Mouse (Mus musculus) left cerebral cortex, adult 2 months (tissue): Measurements from ENCODE around the gene Fstl3. TPM values are rescaled to one million over a fixed set of nuclear protein-coding genes. Genes with fewer than 3 reads are reported as not detected.

Experiments
- DNase-seq, 2 experiments: peaks; one replicate each; pipeline ENCODE4 v3.0.0; 2021 to 2022; ENCODE audit warnings: low spot score in 2 of 2, mixed read lengths in 1 of 2; ENCODE audit errors: extremely low spot score in 1 of 2
- H3K27ac ChIP-seq: fragments of 200-600 bp; 2 replicates; pipeline ENCODE4 v1.8.1; 2022
- H3K4me3 ChIP-seq: fragments of 200-600 bp; 2 replicates; pipeline ENCODE4 v1.8.1; 2022
- CTCF ChIP-seq: fragments of 200-600 bp; IDR thresholded peaks from 2 replicates; pipeline ENCODE4 v1.8.1; 2022; ENCODE audit warnings: antibody characterized with exemption, mild to moderate bottlenecking, moderate library complexity
- intact Hi-C: fragments of 180-260 bp; cut with DNase I; formaldehyde crosslinking; loops from one replicate; pipeline ENCODE4 v1.15.1; 2025
- total RNA-seq, 2 experiments: library from RNA; stranded (reverse); gene quantifications; 2 replicates each; pipeline ENCODE4 v1.2.3; 2021

Fstl3 gene
- total RNA-seq, 2 experiments from 2014 or later: 2.5 to 2.6 TPM

DNA sequence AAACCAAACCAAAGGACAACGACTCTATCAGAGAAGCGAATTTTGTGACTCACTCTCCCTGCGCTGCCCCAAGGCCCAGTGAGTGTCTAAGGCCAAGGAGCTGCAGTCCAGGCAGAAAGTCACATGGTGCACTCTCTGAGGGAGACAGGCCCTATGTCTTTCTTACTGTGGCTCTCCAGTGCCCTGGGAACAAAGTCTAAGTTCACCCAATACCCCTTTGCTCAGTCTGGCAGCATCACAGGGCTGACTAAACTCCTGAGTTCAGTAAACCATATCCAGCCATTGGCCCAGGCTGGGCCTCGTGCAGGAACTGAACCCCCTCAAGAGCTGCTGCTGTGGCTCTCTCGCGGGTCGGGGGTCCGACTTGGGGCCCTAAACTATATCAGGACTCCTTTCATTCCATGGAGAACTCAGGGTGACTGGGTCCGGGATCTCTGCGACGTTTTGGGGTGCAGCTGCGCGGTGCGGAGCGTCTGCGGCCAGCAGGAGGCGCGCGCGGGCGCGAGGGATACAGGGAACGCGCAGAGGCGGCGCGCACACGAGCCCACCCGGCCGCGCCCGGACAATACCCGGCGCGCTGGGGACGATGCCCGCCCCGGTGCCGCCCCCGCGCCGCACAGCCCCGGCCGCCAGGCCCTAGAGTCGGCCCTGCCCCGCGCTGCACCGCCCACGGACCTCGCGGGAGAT lies 16.1 kb downstream of the Fstl3 start, which contains the start of gene Palm:
TSS of gene Palm (plus strand) at position 522 of the 687 bp plus-strand sequence.
- peak within 1 kb of the TSS; percentile 70 for H3K4me3 ChIP-seq
- intact Hi-C loops: loop anchor here (1.0 kb wide), 1 partner anchor 19 kb away; no protein-coding TSS in a partner anchor

GRCm38 (mm10) chr10:79793738-79794490 lies 16.8 kb downstream of the Fstl3 start:
- TF ChIP-seq CTCF: no peak
- peak in 1 of 2 experiments; percentile 59 for DNase-seq
- Histone ChIP-seq H3K27ac (peak overlapping the region; percentile 97), H3K4me3 (peak overlapping the region; percentile 70)
- intact Hi-C loops: loop anchor here (1.0 kb wide), 2 partner anchors 11 to 18 kb away; no protein-coding TSS in a partner anchor

More for the DNA sequence above, 16.1 kb downstream of the Fstl3 start, which contains the start of gene Palm:
- peak; percentile 84 to 88 for DNase-seq
- TF ChIP-seq CTCF: peak; percentile 96
- H3K27ac ChIP-seq: peak within 1 kb of the TSS; percentile 97

- Histone ChIP-seq H3K27ac (peak overlapping the region; percentile 97), H3K4me3 (peak overlapping the region; percentile 70)
- TF ChIP-seq CTCF: no peak
- intact Hi-C loops: loop anchor here (1.0 kb wide), 1 partner anchor 11 kb away; no protein-coding TSS in a partner anchor
- DNase-seq: peak; percentile 35 to 49
Measured at GRCm38 (mm10) chr10:79794491-79794931, 17.4 kb downstream of the Fstl3 start.

- no peak overlapping the region for H3K27ac ChIP-seq
- no peak for DNase-seq
- no peak overlapping the region for H3K4me3 ChIP-seq
- TF ChIP-seq CTCF: peak; percentile 38
- intact Hi-C loops: no loop called here
Measured at GRCm38 (mm10) chr10:79795905-79796304, 18.8 kb downstream of the Fstl3 start.

GRCm38 (mm10) chr10:79797326-79797725 lies 20.3 kb downstream of the Fstl3 start:
- no peak; the same call in 1 of the 2 replicates for TF ChIP-seq CTCF
- intact Hi-C loops: no loop called here
- no peak for DNase-seq
- Histone ChIP-seq H3K27ac (peak overlapping the region; percentile 63), H3K4me3 (no peak overlapping the region)

DNA sequence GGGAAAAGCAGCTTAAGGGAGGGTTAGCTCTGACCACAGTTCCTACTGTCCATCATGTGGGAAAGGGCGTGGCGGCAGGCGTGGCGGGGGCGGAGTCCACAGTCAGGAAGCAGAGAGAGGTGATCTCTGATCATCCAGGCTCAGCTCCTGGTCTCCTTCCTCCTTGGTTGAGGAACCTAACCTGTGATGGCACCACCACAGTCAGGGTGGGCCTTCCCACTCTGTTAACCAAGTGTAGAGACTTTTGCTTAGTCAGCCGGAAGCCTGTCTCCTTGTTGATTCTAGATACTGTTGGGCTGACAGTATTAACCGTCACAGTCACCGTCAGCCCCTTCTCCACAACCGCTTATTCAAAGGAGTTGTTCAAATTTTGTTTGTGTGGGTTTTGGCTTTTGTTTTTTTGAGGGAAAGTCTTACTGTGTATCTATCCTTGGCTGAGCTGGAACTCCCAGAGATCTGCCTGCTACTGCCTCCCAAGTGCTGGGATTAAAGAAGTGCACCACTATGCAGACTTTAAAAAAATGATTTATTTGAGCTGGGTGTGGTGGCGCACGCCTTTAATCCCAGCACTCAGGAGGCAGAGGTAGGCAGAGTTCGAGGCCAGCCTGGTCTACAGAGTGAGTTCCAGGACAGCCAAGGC lies 21.3 kb downstream of the Fstl3 start:
- no peak overlapping the region for H3K4me3 ChIP-seq
- intact Hi-C loops: no loop called here
- TF ChIP-seq CTCF: no peak
- DNase-seq: no peak
- H3K27ac ChIP-seq: no peak overlapping the region

DNA sequence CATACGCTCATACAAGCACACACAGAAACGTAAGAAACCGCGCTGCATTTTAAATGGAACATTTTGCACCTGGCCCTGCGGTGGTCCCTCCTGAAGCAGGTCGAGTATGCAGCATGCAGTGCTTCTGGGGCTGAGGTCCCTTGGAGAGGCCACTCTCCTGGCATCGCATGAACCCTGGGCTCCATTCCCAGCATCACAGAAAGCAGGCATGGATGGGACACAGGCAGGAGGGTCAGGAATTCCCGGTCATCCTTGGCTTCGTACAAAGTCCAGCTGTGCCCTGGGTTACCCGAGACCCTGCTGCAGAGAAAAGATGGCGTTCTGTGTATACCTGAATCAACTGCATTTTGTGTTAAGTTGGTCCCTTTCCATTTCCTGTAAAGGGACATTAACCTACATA lies 23.4 kb downstream of the Fstl3 start:
- Histone ChIP-seq H3K4me3 (no peak overlapping the region), H3K27ac (peak overlapping the region; percentile 50; the same call in 1 of the 2 replicates)
- TF ChIP-seq CTCF: no peak
- intact Hi-C loops: no loop called here
- DNase-seq: no peak

DNA sequence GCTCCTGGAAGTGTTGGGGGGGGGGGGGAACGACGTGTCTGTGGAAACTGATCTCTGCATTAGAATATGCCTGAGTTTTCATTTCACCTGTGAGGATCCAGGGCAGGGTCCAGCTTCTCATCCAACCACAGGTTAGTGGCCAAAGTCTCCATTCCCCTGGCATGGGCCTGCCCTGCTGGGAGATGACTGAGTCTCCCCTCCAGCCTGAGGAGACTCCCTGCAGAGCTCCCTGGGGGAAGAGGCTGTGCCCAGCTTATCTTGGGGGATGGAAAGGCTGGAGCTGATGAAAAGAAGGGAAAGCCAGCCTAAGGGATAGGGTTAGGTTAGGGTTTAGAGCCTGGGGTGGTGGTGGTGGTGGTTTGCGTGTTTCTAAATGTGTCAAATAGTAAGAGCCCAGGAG lies 24.8 kb downstream of the Fstl3 start:
- no peak for TF ChIP-seq CTCF
- Histone ChIP-seq H3K27ac (peak overlapping the region; percentile 92), H3K4me3 (peak overlapping the region; percentile 1; the same call in 1 of the 2 replicates)
- intact Hi-C loops: no loop called here
- no peak for DNase-seq

- intact Hi-C loops: no loop called here
- Histone ChIP-seq H3K4me3 (no peak overlapping the region; the same call in 1 of the 2 replicates), H3K27ac (peak overlapping the region; percentile 92)
- peak in 1 of 2 experiments; percentile 38 for DNase-seq
- TF ChIP-seq CTCF: no peak
Measured at GRCm38 (mm10) chr10:79802331-79802971, 25.4 kb downstream of the Fstl3 start.

DNA sequence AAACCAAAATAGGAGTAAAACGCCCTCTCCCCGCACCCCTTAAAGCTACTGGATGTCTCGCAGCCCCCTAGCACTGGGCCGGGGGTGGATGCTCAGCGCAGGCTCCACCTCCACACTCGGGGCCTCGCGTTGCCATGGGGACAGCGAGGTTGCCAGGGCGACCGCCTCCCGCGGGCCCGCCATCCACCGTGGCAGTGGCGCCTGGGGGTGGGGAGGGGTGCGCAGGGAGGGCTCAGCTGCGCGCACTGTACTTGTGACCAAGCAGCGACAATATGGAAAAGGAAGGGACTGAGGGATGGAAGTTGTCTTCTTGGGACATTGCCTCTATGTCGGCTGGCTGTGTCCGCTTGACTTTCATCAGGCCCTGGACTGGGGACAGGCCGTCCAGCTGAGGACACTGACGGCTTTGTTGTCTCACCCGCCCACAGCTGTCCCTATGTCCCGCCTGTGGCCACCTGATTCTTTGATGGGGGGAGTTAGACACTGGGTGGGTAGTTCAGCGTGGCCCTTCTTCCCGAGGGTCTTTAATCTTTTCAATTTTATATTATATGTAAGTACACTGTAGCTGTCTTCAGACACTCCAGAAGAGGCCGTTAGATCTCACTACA lies 26.7 kb downstream of the Fstl3 start:
- intact Hi-C loops: no loop called here
- Histone ChIP-seq H3K4me3 (peak overlapping the region; percentile 29), H3K27ac (peak overlapping the region; percentile 92)
- no peak for TF ChIP-seq CTCF
- DNase-seq: peak; percentile 95 to 96

- intact Hi-C loops: loop anchor here (1.0 kb wide), 1 partner anchor 11 kb away; no protein-coding TSS in a partner anchor
- peak overlapping the region; percentile 92 for H3K27ac ChIP-seq
- no peak overlapping the region for H3K4me3 ChIP-seq
- no peak for TF ChIP-seq CTCF
- DNase-seq: no peak
Measured at GRCm38 (mm10) chr10:79805636-79806035, 28.6 kb downstream of the Fstl3 start.
